Mouse (Mus musculus): ENCODE results near the gene Tmem43.

- TF ChIP-seq CTCF (IDR thresholded peaks at IDR 0.05; ENCODE audit: low read depth, low read length) (no peak), GATA1 (IDR thresholded peaks at IDR 0.05; ENCODE audit: borderline replicate concordance, low read length) (no peak), GATA2 (IDR thresholded peaks at IDR 0.05; ENCODE audit: borderline replicate concordance, low read depth, low read length) (no peak), TAL1 (conservative IDR thresholded peaks at IDR 0.05; ENCODE audit: low read depth, low read length) (no peak), POLR2AphosphoS5 (IDR thresholded peaks at IDR 0.05; ENCODE audit: insufficient replicate concordance, low read depth, low read length) (no peak)
These were observed 1.2 kb upstream of the Tmem43 start for GRCm38 (mm10) chr6:91472319-91472718.
